Mouse (Mus musculus): Measurements from ENCODE around the gene Tfap2b.

The Tfap2b gene

GRCm38 (mm10) chr1:19233857-19234256 lies 25.1 kb downstream of the Tfap2b start:
- no peak for DNase-seq (ENCODE audit: low read depth)

GRCm38 (mm10) chr1:19234432-19235205 lies 25.9 kb downstream of the Tfap2b start:
- no peak for DNase-seq (ENCODE audit: low read depth)

DNA sequence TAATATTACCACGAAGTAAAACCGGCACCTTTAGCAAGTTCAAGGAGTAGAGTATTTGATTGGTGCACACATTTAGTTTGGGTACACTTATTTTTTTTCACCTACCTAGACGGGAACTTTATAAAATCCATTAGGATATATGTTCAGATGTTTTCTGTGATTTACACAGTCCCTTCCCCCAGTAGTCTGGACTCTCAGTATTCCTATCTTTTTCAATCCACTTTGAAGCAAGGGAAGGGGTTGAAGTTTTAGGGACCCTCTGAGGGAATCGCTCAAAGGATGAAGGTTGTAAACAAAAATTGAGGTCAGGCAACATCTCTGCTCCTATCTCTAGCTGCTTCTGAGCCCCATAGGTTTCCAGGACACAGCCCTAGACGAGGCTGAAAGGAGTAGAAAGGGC lies 27.3 kb downstream of the Tfap2b start:
- DNase-seq (ENCODE audit: low read depth): no peak

DNA sequence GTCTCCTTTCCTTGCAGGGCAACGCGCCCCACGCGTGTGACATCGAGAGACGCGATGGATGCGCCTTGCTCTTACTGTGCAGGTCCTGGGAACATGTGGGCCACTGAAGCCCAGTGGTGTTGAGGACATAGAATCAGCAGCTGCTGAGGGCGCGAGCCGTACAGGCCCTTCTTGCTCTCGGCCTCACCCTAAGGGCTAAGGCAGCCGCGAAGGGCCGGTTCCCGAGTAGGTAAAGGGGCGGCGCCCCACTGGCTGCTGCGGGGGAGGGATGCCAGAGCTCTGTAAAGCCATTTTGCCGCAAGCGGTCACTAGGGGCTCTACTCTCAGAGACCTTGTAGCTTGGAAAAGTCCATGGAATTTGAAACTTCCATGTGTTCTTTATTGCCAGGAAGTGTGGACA lies 27.9 kb downstream of the Tfap2b start:
- DNase-seq (ENCODE audit: low read depth): no peak

- DNase-seq (ENCODE audit: low read depth): no peak
Measured at GRCm38 (mm10) chr1:19237061-19237460, 28.3 kb downstream of the Tfap2b start.

DNA sequence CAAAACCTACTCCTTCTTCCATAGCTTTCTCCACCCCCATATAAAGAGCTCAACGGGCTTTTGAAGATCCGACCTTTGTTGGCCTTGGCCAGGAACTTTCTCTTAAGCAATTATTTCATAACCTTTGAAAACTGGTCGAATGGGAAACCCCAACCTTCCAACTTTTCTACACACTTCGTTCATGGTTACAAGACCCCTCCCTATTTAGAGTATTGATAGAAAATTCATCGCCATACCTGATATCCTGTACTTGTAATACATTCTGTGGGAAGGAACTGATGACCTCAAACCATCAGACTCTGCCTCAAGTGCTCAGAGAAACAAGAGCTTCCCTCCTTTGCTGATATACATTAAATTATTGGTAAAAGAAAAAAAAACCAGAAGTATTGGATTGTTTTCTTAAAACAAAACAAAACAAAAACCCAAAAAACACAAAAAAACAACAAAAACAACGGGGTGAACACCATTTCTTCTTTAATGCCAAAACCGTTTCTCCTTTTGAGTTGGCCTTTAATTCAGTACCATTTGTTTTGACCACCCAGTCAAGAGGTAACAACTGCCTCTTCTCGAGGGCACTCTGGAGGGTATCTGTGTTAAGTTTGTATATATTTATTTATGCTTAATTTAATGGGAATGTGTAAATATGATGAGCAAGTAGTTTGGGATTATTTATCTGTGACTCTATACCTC lies 29.2 kb downstream of the Tfap2b start:
- no peak for DNase-seq (ENCODE audit: low read depth)

DNA sequence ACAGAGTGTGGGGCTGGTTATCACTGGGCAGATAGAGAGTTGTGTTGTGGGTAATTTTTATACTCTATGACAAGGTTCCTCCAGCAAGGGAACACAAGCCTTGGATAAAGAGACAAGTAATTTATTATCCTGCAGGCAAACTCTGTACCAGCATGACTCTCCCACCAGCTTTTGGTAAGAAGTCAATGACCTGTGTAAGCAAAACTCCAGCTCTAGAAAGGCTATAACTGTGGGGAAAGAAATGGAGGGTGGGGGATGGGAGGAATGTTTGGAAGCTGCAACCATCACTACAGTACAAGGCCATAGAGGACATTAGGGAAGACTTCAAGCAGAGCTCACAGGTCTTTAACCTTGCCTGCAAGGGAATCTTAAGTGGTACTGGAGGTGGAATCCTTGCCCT lies 31.3 kb downstream of the Tfap2b start:
- DNase-seq (ENCODE audit: low read depth): no peak

DNA sequence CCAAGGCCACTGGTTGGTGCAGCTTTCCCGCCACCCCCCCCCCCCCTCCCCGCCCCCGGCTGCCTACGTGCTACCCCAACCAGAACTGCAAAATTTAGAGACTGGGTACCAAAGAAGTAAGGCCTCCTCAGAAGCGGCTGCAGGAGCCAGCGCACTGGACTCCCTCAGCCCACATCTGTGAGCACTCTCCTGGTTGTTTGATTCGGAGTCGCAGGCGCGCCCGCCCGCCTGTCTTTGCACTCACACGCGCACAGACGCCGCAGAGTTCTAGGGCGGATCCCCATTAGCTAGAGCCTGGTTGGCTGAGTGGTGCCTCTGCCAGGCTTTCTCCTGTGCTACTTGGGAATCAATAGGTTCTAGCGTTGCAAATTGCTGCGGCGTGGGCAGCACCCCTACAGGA lies 32.6 kb downstream of the Tfap2b start:
- no peak for DNase-seq (ENCODE audit: low read depth)

DNA sequence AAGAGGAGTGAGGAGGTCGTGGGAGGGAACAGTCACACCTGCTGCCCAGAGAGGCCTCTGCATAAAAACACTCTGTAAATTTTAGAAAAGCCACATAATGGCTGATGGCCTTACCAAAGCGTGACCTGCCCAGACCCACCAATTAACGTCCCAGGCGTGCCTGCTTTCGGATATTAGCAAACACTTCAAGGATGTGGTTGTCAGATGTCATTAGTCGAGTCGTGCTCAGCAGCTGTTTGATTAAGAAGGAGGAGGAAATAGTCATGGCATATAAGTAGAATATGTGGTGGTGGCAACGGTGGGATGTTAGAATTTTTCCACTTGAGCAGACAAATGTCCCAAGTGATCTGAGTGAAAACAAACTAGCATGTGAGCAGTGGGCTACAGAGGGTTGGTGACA lies 33.3 kb downstream of the Tfap2b start:
- DNase-seq (ENCODE audit: low read depth): no peak

- DNase-seq (ENCODE audit: low read depth): no peak
Measured at GRCm38 (mm10) chr1:19245032-19245431, 36.3 kb downstream of the Tfap2b start.

DNA sequence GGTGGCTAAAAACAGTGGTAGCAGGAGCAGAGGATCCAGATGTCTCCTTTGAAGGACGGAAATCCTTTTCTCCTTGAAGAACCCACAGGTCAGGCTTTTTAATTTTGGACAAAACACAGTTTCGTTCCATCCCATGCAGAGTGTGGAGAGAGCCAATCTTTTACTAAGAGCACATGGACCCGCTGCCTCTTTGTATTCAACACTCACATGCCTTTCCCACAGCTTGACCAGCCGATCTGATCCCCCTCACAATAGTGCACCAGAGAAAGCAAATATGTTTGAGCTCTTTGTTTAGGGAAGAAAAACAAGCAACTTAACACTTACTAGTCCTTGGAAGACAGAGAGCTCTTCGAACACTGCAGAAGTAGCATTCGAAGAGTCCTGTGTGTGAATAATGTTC lies 42.6 kb downstream of the Tfap2b start:
- no peak for DNase-seq (ENCODE audit: low read depth)

DNA sequence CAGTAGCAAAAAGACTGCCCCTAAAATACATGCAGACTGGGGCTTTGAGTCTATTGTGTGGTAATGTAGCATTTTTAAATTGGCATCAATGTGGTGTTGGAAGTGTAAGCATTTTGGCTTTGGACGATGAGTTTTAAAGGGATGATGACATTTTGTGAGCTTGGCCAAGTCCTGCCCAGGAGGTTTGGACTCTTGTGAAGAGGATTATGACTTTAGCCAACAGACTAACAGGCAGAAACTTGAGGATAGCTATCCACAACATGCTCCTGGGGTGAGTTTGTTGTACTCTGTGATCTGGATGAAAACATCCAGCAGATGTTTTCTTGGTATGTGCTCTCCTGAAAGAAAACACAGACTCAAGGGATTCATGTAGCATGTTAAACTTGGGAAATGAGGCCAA lies 60.9 kb downstream of the Tfap2b start:
- no peak for DNase-seq (ENCODE audit: low read depth)

All from NIH3T3 (cell line).